Comparison of ENCODE assay signal across 21 mouse cellular contexts in genomic region chr12:70789341-70789740, GRCm38 (mm10). TPM values are rescaled to one million over a fixed set of nuclear protein-coding genes. Genes with fewer than 3 reads are reported as not detected.
DNase-seq lines count a peak whose midpoint lies in the region; ATAC-seq lines count a peak whose summit lies in the region.
"Had no signal": no experiment of that assay in that cellular context is flagged by ENCODE, and none has a peak within 500 bp of the region (broad histone marks: within the 10 kb centered on the region; RNA-seq: fewer than 3 reads in every experiment).

No protein-coding gene starts in this region.

- no peak for ATAC-seq in kidney, embryonic 14.5 days (ENCODE audit: low FRiP score, low TSS enrichment)
- ATAC-seq in neural tube, embryonic 11.5 days (ENCODE audit: insufficient read depth, low FRiP score, low TSS enrichment) = no peak
- ATAC-seq in neural tube, embryonic 15.5 days (ENCODE audit: low FRiP score) = no peak
- ATAC-seq: activated CD4-positive, CD25-positive, alpha-beta regulatory T cell, adult 4 months; CD4-positive, CD25-positive, alpha-beta regulatory T cell, adult 4 months; Patski had no signal

- no peaks in the 10 kb centered on the region for H3K9me3 ChIP-seq in kidney, embryonic 14.5 days (ENCODE audit: control insufficient read depth, low read length)
- H3K9me3 ChIP-seq in neural tube, embryonic 11.5 days (ENCODE audit: control insufficient read depth, low read length) = no peaks in the 10 kb centered on the region
- H3K9me3 ChIP-seq in neural tube, embryonic 15.5 days (replicated peaks) = no peaks in the 10 kb centered on the region
- H3K9me3 ChIP-seq: G1E had no signal

- H3K27me3 ChIP-seq in kidney, embryonic 14.5 days (ENCODE audit: control insufficient read depth, insufficient read depth, low read length) = no peaks in the 10 kb centered on the region
- no peaks in the 10 kb centered on the region for H3K27me3 ChIP-seq in neural tube, embryonic 11.5 days (ENCODE audit: control insufficient read depth, insufficient read depth, low read length)
- no peaks in the 10 kb centered on the region for H3K27me3 ChIP-seq in neural tube, embryonic 15.5 days (replicated peaks)
- H3K27me3 ChIP-seq: Patski had no signal

- no peak overlapping the region for H3K27ac ChIP-seq in kidney, embryonic 14.5 days (ENCODE audit: low read depth, low read length)
- H3K27ac ChIP-seq in neural tube, embryonic 11.5 days (ENCODE audit: low read depth, low read length) = no peak overlapping the region
- no peak overlapping the region for H3K27ac ChIP-seq in neural tube, embryonic 15.5 days (replicated peaks)

- H3K9ac ChIP-seq in kidney, embryonic 14.5 days (ENCODE audit: low read depth, low read length) = no peak overlapping the region
- H3K9ac ChIP-seq in neural tube, embryonic 11.5 days (ENCODE audit: low read length) = no peak overlapping the region
- H3K9ac ChIP-seq in neural tube, embryonic 15.5 days (replicated peaks) = no peak overlapping the region

- peak; percentile 93 for DNase-seq in heart, adult 11 months
- no peak for DNase-seq in heart, postnatal 36 days
- peak; percentile 8 for DNase-seq in kidney, adult 11 months
- no peak for DNase-seq in kidney, adult 8-10 months
- peak; percentile 25 for DNase-seq in kidney, postnatal 10 days
- DNase-seq in neural tube, embryonic 11.5 days (ENCODE audit: low spot score) = peak; percentile 5
- DNase-seq: adrenal gland, adult 2 months; adrenal gland, adult 8-10 months; adrenal gland, postnatal 10 days; adrenal gland, postnatal 14 days; adrenal gland, postnatal 25 days; adrenal gland, postnatal 36 days; B cell, adult 2 months; cerebellum, adult 11 months; cerebellum, adult 11-12 months had no signal

- no peak overlapping the region for H3K4me3 ChIP-seq in kidney, embryonic 14.5 days (ENCODE audit: low read length)
- no peak overlapping the region for H3K4me3 ChIP-seq in neural tube, embryonic 11.5 days (ENCODE audit: low read depth, low read length)
- no peak overlapping the region for H3K4me3 ChIP-seq in neural tube, embryonic 15.5 days (replicated peaks)

- H3K36me3 ChIP-seq in kidney, embryonic 14.5 days (ENCODE audit: control insufficient read depth, insufficient read depth, low read length) = no peaks in the 10 kb centered on the region
- H3K36me3 ChIP-seq in neural tube, embryonic 11.5 days (ENCODE audit: control insufficient read depth, insufficient read depth, low read length) = no peaks in the 10 kb centered on the region
- H3K36me3 ChIP-seq in neural tube, embryonic 15.5 days = no peaks in the 10 kb centered on the region
- H3K36me3 ChIP-seq: G1E had no signal

- WGBS in kidney, embryonic 14.5 days = 77% methylated on average over 6 of the region's 6 CpGs
- 89% methylated on average over 6 of the region's 6 CpGs for WGBS in neural tube, embryonic 11.5 days
- 88% methylated on average over 6 of the region's 6 CpGs for WGBS in neural tube, embryonic 15.5 days

- H3K4me1 ChIP-seq in kidney, embryonic 14.5 days (ENCODE audit: control insufficient read depth, insufficient read depth, low read length) = no peaks in the 10 kb centered on the region
- H3K4me1 ChIP-seq in neural tube, embryonic 11.5 days (ENCODE audit: control insufficient read depth, insufficient read depth, low read length) = no peaks in the 10 kb centered on the region
- H3K4me1 ChIP-seq in neural tube, embryonic 15.5 days = no peaks in the 10 kb centered on the region

- no peak overlapping the region for H3K4me2 ChIP-seq in kidney, embryonic 14.5 days (replicated peaks; ENCODE audit: low read depth, low read length)
- no peak overlapping the region for H3K4me2 ChIP-seq in neural tube, embryonic 11.5 days (ENCODE audit: low read depth)
- no peak overlapping the region for H3K4me2 ChIP-seq in neural tube, embryonic 15.5 days

- intact Hi-C loops in heart, postnatal 36 days (cut with DNase I) = no loop called here

RNA-seq across cellular contexts. Expression of gene Frmd6, which starts 36.0 kb away (rescaled TPM):
- total RNA-seq in heart, postnatal 36 days (2021) = 10 to 100 TPM; 33.4 to 39.1 TPM
- 10.8 and 17.4 TPM in 2 replicates for polyA plus RNA-seq in kidney, embryonic 14.5 days (2014; fragmentation: Nextera tagmentation; extraction: Ambion mirVana)
- polyA plus RNA-seq in neural tube, embryonic 11.5 days (2014; fragmentation: Nextera tagmentation; extraction: Ambion mirVana) = 27.8 and 28.5 TPM in 2 replicates
- polyA plus RNA-seq in neural tube, embryonic 15.5 days (2015; fragmentation: Nextera tagmentation; extraction: Ambion mirVana) = 9.3 and 13.3 TPM in 2 replicates

Comparison
In these comparisons a context has a peak if more than half of its experiments do, and no peak if none do; other contexts are left out.
1. DNase-seq: peak in heart, adult 11 months (single experiment), kidney, adult 11 months (single experiment), kidney, postnatal 10 days (single experiment) and neural tube, embryonic 11.5 days (single experiment); none in heart, postnatal 36 days (0 of 2) and kidney, adult 8-10 months (0 of 2).